Mouse (Mus musculus) lung, embryonic 16.5 days (tissue): ENCODE data around the gene Psmd1. TPM values are rescaled to one million over a fixed set of nuclear protein-coding genes. Genes with fewer than 3 reads are reported as not detected.

ENCODE experiments used
- polyA plus RNA-seq: library from polyadenylated mRNA; unstranded; fragments of >200 nt; fragmentation: Nextera tagmentation; extraction: Ambion mirVana; gene quantifications from 2 replicates; pipeline ENCODE4 v1.2.1, GENCODE M21; 2015

Gene Psmd1
- polyA plus RNA-seq, 1 experiment from 2014 or later = 155 TPM

Other genes starting within 250 kb of the Psmd1 start
- 210 and 215 TPM in 2 replicates for gene Itm2c, start 170.1 kb upstream of the Psmd1 start, polyA plus RNA-seq
- 0.25 and 0.39 TPM in 2 replicates for gene 4933407L21Rik, start 135.9 kb upstream of the Psmd1 start, polyA plus RNA-seq
- 0.05 TPM in 1 of 2 replicates, not detected in the other for gene Gpr55, start 103.4 kb upstream of the Psmd1 start, polyA plus RNA-seq
- gene Spata3, start 47.6 kb upstream of the Psmd1 start, polyA plus RNA-seq = not detected in 2 replicates
- gene 2810459M11Rik, start 18.5 kb upstream of the Psmd1 start, polyA plus RNA-seq = 0.72 and 0.92 TPM in 2 replicates
- gene Htr2b, start 47.6 kb downstream of the Psmd1 start, polyA plus RNA-seq = 0.29 and 0.49 TPM in 2 replicates
- not detected in 2 replicates for gene Gm21972, start 69.2 kb downstream of the Psmd1 start, polyA plus RNA-seq
- 19.0 and 20.5 TPM in 2 replicates for gene Armc9, start 90.4 kb downstream of the Psmd1 start, polyA plus RNA-seq
- 4.5 and 4.7 TPM in 2 replicates for gene B3gnt7, start 238.4 kb downstream of the Psmd1 start, polyA plus RNA-seq